Mouse (Mus musculus): ENCODE measurements around the gene Rfx8. TPM values are rescaled to one million over a fixed set of nuclear protein-coding genes. Genes with fewer than 3 reads are reported as not detected.

Rfx8 gene
- total RNA-seq, 2 experiments from 2014 or later, result 0.20 to 0.31 TPM

DNA sequence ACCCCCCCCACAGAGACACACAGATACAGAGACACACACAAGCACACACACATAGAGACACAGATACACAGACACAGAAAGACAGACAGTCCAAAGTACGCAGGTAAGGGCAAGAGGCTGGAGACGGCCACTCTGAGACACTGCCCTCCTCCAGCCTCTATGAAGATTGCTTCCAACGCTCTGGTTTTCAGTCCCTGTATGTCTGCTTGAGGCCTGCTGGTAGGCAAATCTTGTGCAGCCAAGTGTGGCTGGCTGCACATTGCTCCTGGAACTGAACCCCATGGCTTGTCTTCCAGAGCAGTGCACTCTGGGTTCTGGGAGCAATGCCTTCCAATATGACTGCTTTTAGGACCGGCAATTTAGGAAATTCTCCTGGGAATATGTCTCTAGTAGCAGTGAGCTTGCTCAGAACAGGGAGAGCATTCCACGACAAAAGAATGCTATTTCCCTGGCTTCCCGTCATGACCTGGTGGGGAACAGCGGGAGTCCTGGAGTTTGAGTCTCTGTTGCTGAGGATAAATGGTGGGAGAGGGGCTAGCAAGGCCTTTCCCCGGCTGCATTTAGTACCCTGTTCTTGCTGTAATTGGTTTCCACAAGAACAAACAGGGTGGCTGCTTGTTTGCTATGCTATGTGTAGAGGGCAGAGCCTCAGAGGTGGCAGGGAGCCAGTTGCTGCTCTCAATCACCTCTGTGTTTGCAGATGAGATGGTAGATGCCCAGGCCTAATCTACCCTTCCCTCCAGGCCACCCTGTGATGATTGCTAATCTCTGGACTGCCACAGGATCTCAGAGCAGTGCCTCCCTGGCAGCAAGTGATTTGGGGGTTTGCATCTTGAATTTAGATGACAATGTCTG is 74.7 kb downstream of the Rfx8 start:
- DNase-seq, result no peak

DNA sequence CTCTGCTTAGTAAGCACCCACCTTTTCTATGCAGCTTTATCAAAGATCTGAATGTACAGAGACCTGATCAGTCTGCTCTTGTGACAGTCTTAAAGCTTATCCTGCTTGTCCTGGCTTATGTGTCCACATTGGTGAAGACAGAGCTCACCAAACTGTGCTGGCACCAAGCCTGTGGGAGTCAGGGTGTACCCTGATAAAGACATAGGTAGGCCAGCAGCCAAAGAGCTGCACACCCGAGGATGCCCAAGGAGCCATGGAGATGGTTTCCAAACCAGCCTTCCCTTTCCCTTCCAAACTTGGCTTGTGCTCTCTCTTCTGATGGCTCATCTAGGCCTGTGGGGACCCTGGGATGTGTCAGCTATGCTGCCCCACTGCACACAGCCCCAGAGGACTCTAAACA is 76.5 kb downstream of the Rfx8 start:
- no peak for DNase-seq

DNA sequence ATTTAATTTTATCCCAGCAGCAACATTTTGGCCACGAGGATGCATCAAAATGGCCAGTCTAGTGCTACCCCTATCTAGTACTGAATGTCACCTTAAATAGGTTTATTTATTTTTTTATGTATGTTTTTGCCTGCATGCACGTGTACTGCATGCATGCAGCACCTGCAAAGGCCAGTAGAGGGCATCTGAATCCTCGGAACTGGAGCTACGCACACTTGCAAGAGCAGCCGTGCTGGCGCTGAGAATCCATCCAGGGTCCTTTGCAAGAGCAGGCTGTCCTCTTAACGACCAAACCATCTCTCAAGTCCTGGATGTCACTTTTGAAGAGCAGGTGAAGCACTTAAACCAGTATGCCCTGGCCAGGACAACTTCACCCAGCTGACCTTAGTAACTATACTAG is 79.1 kb downstream of the Rfx8 start:
- DNase-seq, result no peak

DNA sequence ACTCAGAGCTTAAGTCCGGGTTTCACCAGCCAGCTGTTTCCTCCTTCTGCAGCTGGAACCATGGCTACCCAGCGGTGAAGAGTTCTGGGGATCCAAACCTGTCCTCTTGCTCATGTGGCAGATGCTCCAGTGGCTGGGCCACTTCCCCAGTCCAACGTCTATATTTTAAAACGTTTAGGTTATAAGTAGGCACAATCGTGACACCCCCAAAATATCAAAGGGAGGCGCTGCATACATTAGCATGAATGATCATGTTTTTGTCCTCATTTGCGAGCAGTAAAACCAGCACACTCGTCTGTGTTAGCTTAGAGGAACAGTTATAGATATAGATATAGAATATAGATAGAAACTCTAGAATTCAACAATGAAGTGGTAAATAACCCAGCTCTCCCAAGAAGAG is 83.7 kb downstream of the Rfx8 start:
- DNase-seq, result no peak

GRCm38 (mm10) chr1:39636660-39637059 is 84.1 kb downstream of the Rfx8 start:
- DNase-seq, result no peak

- no peak for DNase-seq
Measured at GRCm38 (mm10) chr1:39636196-39636595, 84.6 kb downstream of the Rfx8 start.

- DNase-seq, result no peak
Measured at GRCm38 (mm10) chr1:39628606-39629005, 92.2 kb downstream of the Rfx8 start.

DNA sequence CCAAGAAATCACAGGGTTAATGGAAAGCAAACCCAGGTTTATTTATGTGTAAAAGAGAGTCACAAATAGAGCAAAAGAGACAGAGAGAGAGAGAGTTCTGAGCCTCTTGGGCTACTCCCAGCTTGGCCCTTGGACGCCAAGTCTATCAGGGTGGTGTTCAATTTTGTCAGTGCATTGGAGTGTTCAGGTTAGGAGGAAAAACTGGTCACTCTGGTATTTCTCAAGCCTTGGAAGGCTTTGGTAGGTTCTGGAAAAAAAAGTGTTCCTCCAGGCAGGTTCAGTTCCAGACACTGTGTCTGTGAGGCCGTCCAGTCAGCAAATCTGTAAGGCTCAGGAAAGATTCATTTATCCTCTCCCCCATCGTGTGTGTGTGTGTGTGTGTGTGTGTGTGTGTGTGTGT is 95.3 kb downstream of the Rfx8 start:
- no peak for DNase-seq

DNA sequence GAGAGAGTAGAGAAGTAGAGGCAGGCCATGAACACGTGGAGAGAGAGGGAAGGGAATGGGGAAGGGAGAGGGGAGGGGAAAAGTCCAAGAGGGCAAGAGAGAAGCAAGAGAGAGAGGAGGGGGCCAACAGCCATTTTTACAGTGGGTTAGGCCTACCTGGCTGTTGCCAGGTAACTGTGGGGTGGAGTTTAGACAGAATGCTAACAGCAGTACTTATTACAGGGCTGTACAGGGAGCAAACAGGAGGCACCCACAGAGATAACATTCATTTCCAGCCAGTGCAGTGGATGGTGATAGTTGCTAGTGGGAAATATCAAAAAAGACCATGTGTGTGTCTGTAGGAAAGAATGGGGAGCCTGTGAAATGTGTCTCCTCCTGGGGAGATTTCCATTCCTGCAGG is 97.1 kb downstream of the Rfx8 start:
- no peak for DNase-seq

- no peak for DNase-seq
Measured at GRCm38 (mm10) chr1:39623106-39623505, 97.7 kb downstream of the Rfx8 start.

DNA sequence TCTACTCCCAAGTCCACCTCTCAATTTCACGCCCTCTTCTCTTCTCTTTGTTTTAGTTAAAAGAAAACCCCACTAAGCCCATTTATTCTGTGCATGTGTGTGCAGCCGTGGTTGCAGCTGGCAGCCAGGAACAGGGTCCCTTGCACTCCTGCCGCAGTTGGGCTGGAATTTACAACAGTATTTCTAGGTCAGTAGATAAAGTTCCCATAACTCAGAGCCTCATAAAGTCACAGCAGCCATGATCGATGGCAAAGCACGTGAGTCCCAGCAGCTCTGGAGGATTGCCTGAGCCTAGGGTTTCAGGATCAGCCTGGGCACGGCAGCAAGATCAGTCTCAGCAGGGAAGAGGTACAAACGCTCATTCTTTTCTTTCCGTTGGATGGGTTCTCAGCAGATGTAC is 102.3 kb downstream of the Rfx8 start:
- DNase-seq, result no peak

- DNase-seq, result no peak
Measured at GRCm38 (mm10) chr1:39615526-39615925, 105.3 kb downstream of the Rfx8 start.

Other genes starting within 250 kb of the Rfx8 start
- gene Tbc1d8, start 242.2 kb downstream of the Rfx8 start, total RNA-seq (2021), result 1 to 10 TPM; 4.6 to 6.3 TPM
- 10 to 100 TPM; 12.8 to 14.2 TPM for gene Cnot11, start 186.0 kb downstream of the Rfx8 start, total RNA-seq (2021)
- gene Rnf149, start 143.6 kb downstream of the Rfx8 start, total RNA-seq (2021), result 10 to 100 TPM in 1 of 2 experiments, 1 to 10 TPM in 1; 8.6 to 10.8 TPM
- gene Creg2, start 69.5 kb downstream of the Rfx8 start, total RNA-seq (2021), result under 1 TPM in 1 of 2 experiments, not detected in 1; 0.05 TPM
- 10 to 100 TPM in 1 of 2 experiments, 1 to 10 TPM in 1; 7.6 to 11.1 TPM for gene Gm3646, start 84.3 kb upstream of the Rfx8 start, total RNA-seq (2021)
- gene Map4k4, start 179.9 kb upstream of the Rfx8 start, total RNA-seq (2021), result 100 to 1,000 TPM; 108 to 109 TPM